Mouse (Mus musculus) heart, postnatal 36 days (tissue): ENCODE measurements at regions not wholly inside any gene's neighbourhood (a gene's known extent, or its start where the extent isn't known, plus 50 kb on each side); places are given as distances from the start of the nearest gene placed in this dataset.
A peak's percentile ranks its signal among the peaks of the same experiment; 100 is the strongest.

Experiments used
- DNase-seq, 2 experiments: peaks; one replicate each; pipeline ENCODE4 v3.0.0; 2021 to 2022
- intact Hi-C: fragments of 180-260 bp; cut with DNase I; formaldehyde crosslinking; loops from one replicate; pipeline ENCODE4 v1.15.1; 2025

DNA sequence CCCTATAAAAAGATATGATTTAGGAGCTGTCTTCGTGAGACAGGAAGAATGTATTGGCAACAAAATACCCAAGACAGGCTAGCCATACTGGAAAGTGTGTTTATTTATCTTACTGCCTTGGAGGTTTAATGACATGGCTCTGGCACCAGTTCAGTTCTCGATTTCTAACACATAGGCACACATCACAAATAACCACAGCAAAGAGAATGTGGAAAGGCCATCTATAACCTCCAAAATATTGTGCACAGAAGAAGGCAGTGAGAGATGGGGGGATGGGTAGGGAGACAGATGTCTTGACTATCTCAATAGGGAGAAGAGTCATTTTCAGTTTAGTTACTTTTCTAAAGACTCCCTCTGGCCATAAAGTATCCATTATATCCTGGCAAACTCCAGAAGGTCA lies 90.5 kb downstream of the Minar1 start:
- intact Hi-C loops: no loop called here
- DNase-seq: no peak

DNA sequence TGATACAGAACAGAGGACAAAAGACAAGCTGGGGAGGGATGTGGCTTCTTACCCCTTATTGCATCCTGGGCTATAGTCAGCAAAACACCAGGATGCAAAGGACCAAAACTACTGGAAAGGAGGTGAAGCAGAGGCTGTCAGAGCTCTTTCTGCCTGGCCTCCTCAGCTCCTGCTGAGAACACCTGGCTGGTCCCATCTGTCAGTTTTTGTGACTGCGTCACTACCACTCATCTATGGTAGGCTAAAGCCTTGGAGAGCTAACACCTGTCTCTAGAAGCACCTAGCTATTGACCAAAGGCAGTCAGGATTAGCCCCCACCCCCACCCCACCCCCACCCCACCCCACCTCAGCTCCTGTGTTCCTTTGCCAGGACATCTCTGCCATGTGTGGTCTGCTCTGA lies 98.8 kb downstream of the Minar1 start:
- intact Hi-C loops: no loop called here
- no peak for DNase-seq

GRCm38 (mm10) chr9:89523705-89524104 lies 99.2 kb downstream of the Minar1 start:
- no peak for DNase-seq
- intact Hi-C loops: no loop called here

GRCm38 (mm10) chr9:89508407-89509101 lies 114.4 kb downstream of the Minar1 start:
- intact Hi-C loops: no loop called here

DNA sequence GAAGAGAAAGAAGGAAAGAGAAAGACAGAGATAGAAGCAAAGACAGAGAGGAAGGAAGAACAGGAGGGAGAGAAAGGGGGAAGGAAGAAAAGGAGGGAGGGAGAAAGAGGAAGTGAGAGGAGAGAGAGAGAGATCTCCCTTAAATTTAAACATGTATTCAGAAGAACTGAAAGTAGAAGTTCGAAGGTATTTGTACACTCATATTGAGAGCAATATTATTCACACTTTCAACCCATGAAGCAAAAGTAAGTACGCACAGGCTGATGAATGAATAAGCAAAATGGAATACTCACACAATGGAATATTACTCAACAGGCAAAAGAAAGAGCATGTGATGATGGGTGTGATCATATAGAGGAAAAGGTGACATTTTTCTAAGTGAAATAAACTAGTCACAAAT lies 120.8 kb downstream of the Minar1 start:
- intact Hi-C loops: no loop called here
- no peak for DNase-seq

More at GRCm38 (mm10) chr9:89508407-89509101, 114.4 kb downstream of the Minar1 start:
- no peak for DNase-seq

- DNase-seq: no peak
- intact Hi-C loops: no loop called here
These were observed 125.6 kb downstream of the Minar1 start for GRCm38 (mm10) chr9:89497399-89497749.

DNA sequence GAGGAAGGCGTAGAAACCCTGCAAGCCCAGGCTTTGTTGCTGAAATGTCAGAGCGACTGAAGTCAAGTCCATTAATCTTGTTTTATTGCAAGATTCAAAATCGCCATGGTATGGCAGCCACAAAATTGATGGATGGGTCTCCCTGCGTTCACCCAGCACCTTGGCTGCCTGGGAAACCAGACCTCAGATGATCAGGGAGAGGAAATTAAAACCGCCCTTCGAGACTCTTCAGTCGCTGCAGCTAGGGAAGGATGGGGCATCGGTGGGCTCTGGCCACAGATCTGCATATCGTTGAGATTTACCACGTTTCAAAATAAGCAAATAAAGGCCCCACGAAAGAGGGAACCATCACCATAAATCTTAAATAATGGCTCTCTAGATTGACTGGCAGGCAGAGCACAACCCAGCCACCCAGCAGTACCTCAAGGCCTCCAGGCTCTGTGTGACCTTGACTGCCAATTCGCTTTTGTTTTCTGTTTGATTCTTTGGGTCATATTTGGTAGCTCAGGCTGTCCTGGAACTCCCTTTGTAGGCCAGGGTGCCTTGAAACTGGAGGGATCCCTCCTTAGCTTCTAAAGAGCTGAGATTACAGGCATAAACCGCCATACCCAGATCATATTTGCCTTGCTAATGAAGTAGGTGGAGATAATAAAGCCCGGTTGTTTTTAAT lies 126.1 kb downstream of the Minar1 start:
- no peak for DNase-seq
- intact Hi-C loops: no loop called here

- no peak for DNase-seq
- intact Hi-C loops: no loop called here
These were observed 135.3 kb downstream of the Minar1 start for GRCm38 (mm10) chr9:89487601-89488000.

GRCm38 (mm10) chr9:89479406-89479805 lies 143.5 kb downstream of the Minar1 start:
- intact Hi-C loops: no loop called here
- no peak for DNase-seq

- DNase-seq: peak in 1 of 2 experiments; percentile 30
- intact Hi-C loops: loop anchor here (2.0 kb wide), 1 partner anchor 214 kb away; no protein-coding TSS in a partner anchor
These were observed 161.7 kb downstream of the Minar1 start for GRCm38 (mm10) chr9:89461190-89461589.

- intact Hi-C loops: no loop called here
- no peak for DNase-seq
These were observed 166.3 kb downstream of the Minar1 start for GRCm38 (mm10) chr9:89456666-89457065.

DNA sequence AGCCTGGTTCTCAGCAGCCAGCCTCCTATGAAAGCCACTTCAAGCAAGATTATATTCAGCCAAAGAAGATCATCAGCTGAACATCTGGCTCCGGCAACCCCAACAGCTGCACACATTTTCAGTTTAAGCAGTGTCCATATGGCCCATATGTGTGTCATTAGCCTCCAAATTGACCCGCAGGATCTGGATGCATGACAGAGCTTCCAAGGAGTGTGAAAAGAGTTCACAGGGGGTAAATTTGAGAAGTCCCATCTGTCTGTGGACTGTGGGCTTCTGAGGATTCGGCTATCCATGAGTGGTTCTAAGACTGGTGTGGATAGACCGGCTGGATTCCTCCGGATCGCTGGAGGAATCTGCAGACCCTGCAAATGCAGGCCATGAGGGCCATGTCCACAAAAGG lies 173.3 kb downstream of the Minar1 start:
- intact Hi-C loops: no loop called here
- DNase-seq: no peak
